Comparison of ENCODE assay signal across 8 mouse cellular contexts in the genomic region with DNA sequence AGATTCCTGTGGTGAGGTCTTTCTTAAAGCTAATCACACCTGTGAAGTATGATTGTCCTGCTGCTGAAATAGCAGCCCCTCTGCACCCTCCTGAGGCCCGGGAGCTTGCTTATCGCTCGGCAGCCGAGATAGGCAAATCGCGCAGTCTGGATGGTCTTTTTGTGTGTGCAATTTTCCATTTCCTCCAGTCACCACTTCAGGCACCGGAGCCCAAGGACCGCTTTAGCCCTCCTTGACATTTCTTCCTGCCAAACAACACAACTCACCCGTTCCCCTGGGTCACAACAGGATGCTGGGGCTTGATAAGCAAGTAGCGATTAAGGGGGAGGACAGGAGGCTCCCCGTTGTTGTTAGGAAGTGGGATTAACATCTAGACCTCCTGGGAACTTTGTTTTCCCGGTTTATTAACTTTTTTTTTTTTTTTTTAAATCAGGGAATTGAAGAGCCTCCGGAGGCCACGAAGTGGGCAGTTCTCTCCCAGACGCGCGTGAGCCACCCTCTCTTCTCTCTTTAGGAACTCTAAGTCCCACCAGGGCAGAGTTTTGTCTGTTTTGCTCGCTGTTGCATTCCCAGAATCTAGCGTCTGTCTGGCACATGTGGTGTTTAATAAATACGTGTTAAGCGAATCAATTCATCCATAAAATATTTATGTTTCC. TPM values are rescaled to one million over a fixed set of nuclear protein-coding genes. Genes with fewer than 3 reads are reported as not detected.
DNase-seq lines count a peak whose midpoint lies in the region; ATAC-seq lines count a peak whose summit lies in the region.

No protein-coding gene starts in this region.

- peak overlapping the region; percentile 16 for H3K4me3 ChIP-seq in embryonic facial prominence, embryonic 15.5 days (replicated peaks)
- H3K4me3 ChIP-seq in limb, embryonic 11.5 days (ENCODE audit: low read depth, low read length): no peak overlapping the region
- H3K4me3 ChIP-seq in midbrain, embryonic 12.5 days: peak overlapping the region; percentile 24

- ATAC-seq in embryonic facial prominence, embryonic 15.5 days (ENCODE audit: insufficient number of reproducible peaks, low FRiP score, low TSS enrichment, low read depth): no peak
- ATAC-seq in limb, embryonic 11.5 days (ENCODE audit: insufficient number of reproducible peaks, low FRiP score, low TSS enrichment, low read depth): no peak
- no peak for ATAC-seq in midbrain, embryonic 12.5 days (ENCODE audit: low FRiP score, low read depth)

- H3K27ac ChIP-seq in embryonic facial prominence, embryonic 15.5 days (replicated peaks): 0 out of 2 replicates have a peak overlapping the region, but pooled peaks have one; percentile 39
- H3K27ac ChIP-seq in limb, embryonic 11.5 days (replicated peaks; ENCODE audit: low read depth, low read length): no peak overlapping the region
- no peak overlapping the region for H3K27ac ChIP-seq in midbrain, embryonic 12.5 days (replicated peaks)

- peaks cover 10% of the 10 kb centered on the region for H3K4me1 ChIP-seq in embryonic facial prominence, embryonic 15.5 days
- H3K4me1 ChIP-seq in limb, embryonic 11.5 days (ENCODE audit: control insufficient read depth, insufficient read depth, low read length): peaks cover 6% of the 10 kb centered on the region; the same call in 1 of the 2 replicates
- peaks cover 58% of the 10 kb centered on the region for H3K4me1 ChIP-seq in midbrain, embryonic 12.5 days

- no peaks in the 10 kb centered on the region for H3K9me3 ChIP-seq in embryonic facial prominence, embryonic 15.5 days (replicated peaks)
- H3K9me3 ChIP-seq in limb, embryonic 11.5 days (ENCODE audit: control insufficient read depth, low read length): no peaks in the 10 kb centered on the region
- H3K9me3 ChIP-seq in midbrain, embryonic 12.5 days: no peaks in the 10 kb centered on the region

- H3K9ac ChIP-seq in embryonic facial prominence, embryonic 15.5 days: no peak overlapping the region
- no peak overlapping the region for H3K9ac ChIP-seq in limb, embryonic 11.5 days (ENCODE audit: low read length)
- H3K9ac ChIP-seq in midbrain, embryonic 12.5 days (replicated peaks): 0 out of 2 replicates have a peak overlapping the region, but pooled peaks have one; percentile 21

- DNase-seq in MN1 (ENCODE audit: low spot score): peak; percentile 31
- DNase-seq in heart, postnatal 4 days: peak; percentile 64
- DNase-seq in limb, embryonic 11.5 days (ENCODE audit: low spot score): peak; percentile 52
- no peak for DNase-seq in urinary bladder, postnatal 25 days (ENCODE audit: low spot score)
- DNase-seq in cerebellum, postnatal 25 days: no peak
- DNase-seq in layer of hippocampus, adult 8-10 months (ENCODE audit: low spot score in 2 of 2): no peak

- peak overlapping the region; percentile 45 for H3K4me2 ChIP-seq in embryonic facial prominence, embryonic 15.5 days (replicated peaks)
- H3K4me2 ChIP-seq in limb, embryonic 11.5 days (ENCODE audit: low read depth, severe bottlenecking): peak overlapping the region; percentile 20; the same call in 1 of the 2 replicates
- peak overlapping the region; percentile 43 for H3K4me2 ChIP-seq in midbrain, embryonic 12.5 days (replicated peaks)

- H3K27me3 ChIP-seq in embryonic facial prominence, embryonic 15.5 days: peaks cover 14% of the 10 kb centered on the region; the same call in 1 of the 2 replicates
- no peaks in the 10 kb centered on the region for H3K27me3 ChIP-seq in limb, embryonic 11.5 days (ENCODE audit: control insufficient read depth, insufficient read depth, low read length)
- peaks cover 18% of the 10 kb centered on the region for H3K27me3 ChIP-seq in midbrain, embryonic 12.5 days

- H3K36me3 ChIP-seq in embryonic facial prominence, embryonic 15.5 days: no peaks in the 10 kb centered on the region
- H3K36me3 ChIP-seq in limb, embryonic 11.5 days (ENCODE audit: control insufficient read depth, insufficient read depth, low read length): no peaks in the 10 kb centered on the region
- H3K36me3 ChIP-seq in midbrain, embryonic 12.5 days: no peaks in the 10 kb centered on the region

- 7% methylated on average over 21 of the region's 21 CpGs for WGBS in embryonic facial prominence, embryonic 15.5 days
- WGBS in limb, embryonic 11.5 days: 2% methylated on average over 21 of the region's 21 CpGs
- under 1% methylated on average over 21 of the region's 21 CpGs for WGBS in midbrain, embryonic 12.5 days

RNA-seq across cellular contexts. Expression of gene Cryzl2, which starts 8.3 kb away (rescaled TPM):
- polyA plus RNA-seq in embryonic facial prominence, embryonic 15.5 days (2015; fragmentation: Nextera tagmentation; extraction: Ambion mirVana): 14.1 and 14.2 TPM in 2 replicates
- total RNA-seq in heart, postnatal 4 days (2021): 10 to 100 TPM; 20.1 to 22.8 TPM
- polyA plus RNA-seq in limb, embryonic 11.5 days (2014; fragmentation: Nextera tagmentation; extraction: Ambion mirVana): 6.4 and 8.6 TPM in 2 replicates
- polyA plus RNA-seq in midbrain, embryonic 12.5 days (2016; fragmentation: Nextera tagmentation; extraction: Ambion mirVana): 7.5 and 8.2 TPM in 2 replicates
- 10 to 100 TPM in 2 of 4 experiments, 1 to 10 TPM in 2; 5.0 to 12.2 (median 9.4) TPM for total RNA-seq in layer of hippocampus, adult 8-10 months (2022)

RNA-seq across cellular contexts. Expression of gene Rasal2, which starts 37.7 kb away (rescaled TPM):
- polyA plus RNA-seq in embryonic facial prominence, embryonic 15.5 days (2015; fragmentation: Nextera tagmentation; extraction: Ambion mirVana): 16.8 and 17.1 TPM in 2 replicates
- total RNA-seq in heart, postnatal 4 days (2021): 10 to 100 TPM; 32.6 to 35.7 TPM
- polyA plus RNA-seq in limb, embryonic 11.5 days (2014; fragmentation: Nextera tagmentation; extraction: Ambion mirVana): 7.0 and 8.0 TPM in 2 replicates
- 36.4 and 43.7 TPM in 2 replicates for polyA plus RNA-seq in midbrain, embryonic 12.5 days (2016; fragmentation: Nextera tagmentation; extraction: Ambion mirVana)
- 10 to 100 TPM; 75.9 to 93.0 (median 84.7) TPM for total RNA-seq in layer of hippocampus, adult 8-10 months (2022)

RNA-seq across cellular contexts. Expression of gene Sec16b, which starts 56.4 kb away (rescaled TPM):
- 5.0 and 5.2 TPM in 2 replicates for polyA plus RNA-seq in embryonic facial prominence, embryonic 15.5 days (2015; fragmentation: Nextera tagmentation; extraction: Ambion mirVana)
- total RNA-seq in heart, postnatal 4 days (2021): 1 to 10 TPM; 2.3 TPM
- polyA plus RNA-seq in limb, embryonic 11.5 days (2014; fragmentation: Nextera tagmentation; extraction: Ambion mirVana): 0.84 and 1.3 TPM in 2 replicates
- 0.45 and 0.73 TPM in 2 replicates for polyA plus RNA-seq in midbrain, embryonic 12.5 days (2016; fragmentation: Nextera tagmentation; extraction: Ambion mirVana)
- under 1 TPM; 0.31 to 0.54 (median 0.41) TPM for total RNA-seq in layer of hippocampus, adult 8-10 months (2022)

Comparison
In these comparisons a context has a peak if more than half of its experiments do, and no peak if none do; other contexts are left out.
1. DNase-seq: peak in MN1 (single experiment), heart, postnatal 4 days (single experiment) and limb, embryonic 11.5 days (single experiment); none in urinary bladder, postnatal 25 days (single experiment), cerebellum, postnatal 25 days (0 of 2) and layer of hippocampus, adult 8-10 months (0 of 2).
2. Peak in every context shown above with its lines, with median percentiles within 50 percentile points of each other: H3K4me2 ChIP-seq.